Mouse (Mus musculus) large intestine, adult 2 months (tissue): ENCODE measurements around the gene Sbp. TPM values are rescaled to one million over a fixed set of nuclear protein-coding genes. Genes with fewer than 3 reads are reported as not detected.
A peak's percentile ranks its signal among the peaks of the same experiment; 100 is the strongest.
"Not testable (repeated sequence)": the region's sequence is repeated elsewhere in the genome, so short reads cannot be mapped to it uniquely, and the experiment has no call there.

Source experiments
- DNase-seq: peaks from one replicate; pipeline ENCODE4 v3.0.0-alpha.2; 2012; ENCODE audit warnings: low read depth, low spot score
- WGBS: fragments of 180-500 bp; shearing (Covaris S2); methylation state at CpG from one replicate; pipeline ENCODE4 v1.1.7; 2018; 5-methylcytosine and 5-hydroxymethylcytosine counted together
- polyA plus RNA-seq: library from polyadenylated mRNA; depleted of rRNA; stranded (reverse); fragments of >200 nt; gene quantifications from 2 replicates; pipeline ENCODE4 v1.2.3, GENCODE M21; 2012; rRNA removed

Sbp gene
- polyA plus RNA-seq, result not detected in 2 replicates

- DNase-seq, result no peak
Measured at GRCm38 (mm10) chr17:23941372-23941771, at the start of gene Sbp. Sbp (plus strand) TSS chr17:23941672.

- 73% methylated on average over 4 of the region's 4 CpGs for WGBS
- not testable (repeated sequence) for DNase-seq
Measured at GRCm38 (mm10) chr17:23917158-23917557, 24.3 kb upstream of the Sbp start, which contains the start of gene Dcpp3. Dcpp3 (plus strand) TSS chr17:23917458.

- under 1% methylated on average over 29 of the region's 29 CpGs for WGBS
- peak; percentile 68 for DNase-seq
Measured at GRCm38 (mm10) chr17:23924531-23925007, 16.9 kb upstream of the Sbp start.

GRCm38 (mm10) chr17:23925090-23925493 lies 16.4 kb upstream of the Sbp start:
- WGBS, result under 1% methylated on average over 14 of the region's 14 CpGs
- DNase-seq, result peak; percentile 59

GRCm38 (mm10) chr17:23931157-23931556 lies 10.3 kb upstream of the Sbp start:
- 80% methylated on average over 5 of the region's 5 CpGs for WGBS
- DNase-seq, result no peak

GRCm38 (mm10) chr17:23947486-23947885 lies 6.0 kb downstream of the Sbp start:
- DNase-seq, result not testable (repeated sequence)
- 87% methylated on average over 4 of the region's 4 CpGs for WGBS

GRCm38 (mm10) chr17:23949068-23949467 lies 7.6 kb downstream of the Sbp start:
- DNase-seq, result no peak
- 88% methylated on average over 2 of the region's 2 CpGs for WGBS

- WGBS, result 86% methylated on average over 4 of the region's 4 CpGs
- DNase-seq, result not testable (repeated sequence)
Measured at GRCm38 (mm10) chr17:23950828-23951227, 9.4 kb downstream of the Sbp start.

GRCm38 (mm10) chr17:23955174-23955573 lies 13.7 kb downstream of the Sbp start, which contains the start of gene Sbpl:
Sbpl (minus strand) TSS chr17:23955274.
- WGBS, result 85% methylated on average over 5 of the region's 5 CpGs
- DNase-seq, result no peak

- DNase-seq, result no peak
Measured at GRCm38 (mm10) chr17:23960084-23960738, 18.7 kb downstream of the Sbp start.

GRCm38 (mm10) chr17:23961573-23962122 lies 20.2 kb downstream of the Sbp start:
- WGBS, result 17% methylated on average over 4 of the region's 4 CpGs
- no peak for DNase-seq

More at GRCm38 (mm10) chr17:23960084-23960738, 18.7 kb downstream of the Sbp start:
- WGBS, result 31% methylated on average over 3 of the region's 3 CpGs

GRCm38 (mm10) chr17:23965805-23966425 lies 24.4 kb downstream of the Sbp start:
- 67% methylated on average over 6 of the region's 6 CpGs for WGBS
- no peak for DNase-seq

GRCm38 (mm10) chr17:23966658-23967401 lies 25.4 kb downstream of the Sbp start:
- 35% methylated on average over 10 of the region's 10 CpGs for WGBS
- peak; percentile 97 for DNase-seq

GRCm38 (mm10) chr17:23968780-23969179 lies 27.3 kb downstream of the Sbp start:
- DNase-seq, result no peak
- 41% methylated on average over 2 of the region's 2 CpGs for WGBS

GRCm38 (mm10) chr17:23969231-23969630 lies 27.8 kb downstream of the Sbp start:
- 9% methylated on average over 1 of the region's 1 CpGs for WGBS
- no peak for DNase-seq

GRCm38 (mm10) chr17:23971315-23971714 lies 29.8 kb downstream of the Sbp start:
- DNase-seq, result no peak
- 87% methylated on average over 9 of the region's 9 CpGs for WGBS

GRCm38 (mm10) chr17:23976665-23977064 lies 35.2 kb downstream of the Sbp start:
- DNase-seq, result no peak
- WGBS, result 63% methylated on average over 4 of the region's 4 CpGs

GRCm38 (mm10) chr17:23979471-23979870 lies 38.0 kb downstream of the Sbp start:
- WGBS, result 16% methylated on average over 3 of the region's 3 CpGs
- no peak for DNase-seq

GRCm38 (mm10) chr17:23980297-23980909 lies 38.9 kb downstream of the Sbp start, which contains the start of gene Prss30:
Prss30 (minus strand) TSS chr17:23980566.
- WGBS, result 50% methylated on average over 10 of the region's 10 CpGs
- no peak for DNase-seq
